Mouse (Mus musculus) CD8-positive naive resting alpha-beta T cell, adult 2 months (primary cell): ENCODE results near the gene Gm17359.

Experiments used
- DNase-seq, 2 experiments: peaks; one replicate each; pipeline ENCODE4 v3.0.0; 2022; ENCODE audit warnings: low read depth in 2 of 2, low spot score in 2 of 2

The Gm17359 gene

DNA sequence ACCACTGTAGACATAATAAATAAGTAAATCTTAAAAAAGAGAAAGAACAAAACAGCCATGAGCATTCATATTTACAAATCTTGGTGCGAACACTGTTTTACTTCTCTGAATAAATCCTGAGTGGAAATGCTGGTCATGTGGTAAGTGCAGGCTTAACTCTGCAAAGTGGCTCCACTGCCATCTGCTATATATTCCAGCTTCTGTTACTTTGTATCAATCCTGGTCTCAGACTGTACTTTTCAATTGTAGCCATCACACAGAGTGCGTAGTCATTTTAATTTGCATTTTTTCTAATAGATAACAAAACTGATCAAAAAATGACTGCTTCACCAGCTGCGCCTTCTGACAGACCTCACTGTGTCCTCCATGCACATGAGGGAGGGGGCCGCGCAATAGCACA is 133.0 kb downstream of the Gm17359 start:
- DNase-seq, result no peak

- no peak for DNase-seq
Measured at GRCm38 (mm10) chr3:79472362-79472761, 135.9 kb downstream of the Gm17359 start.

- no peak for DNase-seq
Measured at GRCm38 (mm10) chr3:79474911-79475310, 138.4 kb downstream of the Gm17359 start.

GRCm38 (mm10) chr3:79475980-79476379 is 139.5 kb downstream of the Gm17359 start:
- DNase-seq, result no peak

- DNase-seq, result no peak
Measured at GRCm38 (mm10) chr3:79478400-79478799, 141.9 kb downstream of the Gm17359 start.

GRCm38 (mm10) chr3:79478880-79479279 is 142.4 kb downstream of the Gm17359 start:
- no peak for DNase-seq

DNA sequence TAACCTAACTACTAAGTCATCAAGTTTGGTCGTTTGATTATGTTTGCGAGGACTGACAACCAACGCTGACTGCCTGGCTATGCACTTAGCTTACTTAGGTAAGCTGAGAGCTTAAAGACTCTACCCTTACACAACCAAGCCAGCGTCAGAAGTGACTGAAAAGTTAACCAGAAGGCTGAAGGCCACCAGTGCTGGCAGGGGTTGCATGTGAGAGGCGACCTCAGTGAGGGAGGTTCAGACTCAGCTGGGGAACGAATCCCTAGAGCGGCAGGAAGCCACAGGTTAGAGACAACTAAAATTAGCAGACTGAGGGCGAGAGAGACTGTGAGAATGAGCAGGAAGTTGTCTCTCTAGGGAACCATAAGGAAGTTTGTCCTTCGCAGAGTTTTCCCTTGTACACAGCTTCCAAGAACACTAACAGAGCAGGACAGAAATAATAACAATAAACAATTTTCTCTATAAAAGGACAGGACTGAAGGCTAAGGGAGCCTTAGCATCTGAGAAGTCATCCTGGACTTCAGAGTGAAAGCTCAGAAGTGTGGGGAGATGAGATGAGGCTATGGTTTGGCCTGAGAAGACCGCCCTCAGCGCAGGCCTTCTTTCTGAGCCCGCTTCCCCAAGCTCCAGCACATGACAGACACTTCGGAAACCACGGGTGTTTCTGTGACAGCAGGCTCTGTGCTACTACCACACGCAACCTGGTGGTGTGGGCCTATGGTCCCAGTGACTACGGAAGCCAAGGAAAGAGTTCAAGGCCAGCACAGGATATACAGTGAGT is 148.0 kb downstream of the Gm17359 start:
- no peak for DNase-seq

DNA sequence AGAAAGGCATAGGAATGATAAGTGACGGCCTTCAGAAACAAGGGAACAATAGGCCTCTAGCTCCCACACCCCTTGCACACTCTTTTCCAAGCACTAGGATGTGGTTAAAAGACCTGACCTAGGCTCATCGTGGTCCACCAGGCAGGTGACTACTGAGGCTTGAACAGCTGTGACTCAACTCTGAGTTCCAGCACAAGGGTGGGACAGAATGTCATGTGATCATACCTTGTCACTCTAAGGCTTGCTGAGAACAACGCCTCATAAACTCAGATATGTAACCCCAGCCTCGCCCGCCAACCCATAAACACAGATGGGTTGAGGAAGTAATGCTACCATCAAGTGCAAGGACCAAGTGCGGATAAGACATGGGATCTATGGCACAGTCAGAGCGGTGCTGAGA is 151.6 kb downstream of the Gm17359 start:
- no peak for DNase-seq

DNA sequence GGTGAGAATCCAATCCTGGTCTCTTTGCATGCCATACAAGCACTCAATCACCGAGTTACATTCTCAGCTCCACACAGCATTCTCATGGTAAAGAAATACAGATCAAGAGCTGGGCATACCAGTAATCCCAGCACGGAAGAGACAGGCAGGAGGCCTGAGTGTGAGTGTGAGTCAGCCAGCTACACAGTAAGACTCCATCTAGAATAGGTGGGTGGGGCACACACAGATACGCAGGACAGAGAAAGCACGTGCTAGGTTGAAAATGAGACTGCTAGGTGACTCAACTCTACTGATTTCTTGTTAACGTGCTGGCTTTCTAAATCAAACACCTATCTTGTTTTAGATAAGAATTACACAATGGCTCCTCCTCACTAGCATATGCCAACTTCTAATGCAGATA is 153.6 kb downstream of the Gm17359 start:
- no peak for DNase-seq

DNA sequence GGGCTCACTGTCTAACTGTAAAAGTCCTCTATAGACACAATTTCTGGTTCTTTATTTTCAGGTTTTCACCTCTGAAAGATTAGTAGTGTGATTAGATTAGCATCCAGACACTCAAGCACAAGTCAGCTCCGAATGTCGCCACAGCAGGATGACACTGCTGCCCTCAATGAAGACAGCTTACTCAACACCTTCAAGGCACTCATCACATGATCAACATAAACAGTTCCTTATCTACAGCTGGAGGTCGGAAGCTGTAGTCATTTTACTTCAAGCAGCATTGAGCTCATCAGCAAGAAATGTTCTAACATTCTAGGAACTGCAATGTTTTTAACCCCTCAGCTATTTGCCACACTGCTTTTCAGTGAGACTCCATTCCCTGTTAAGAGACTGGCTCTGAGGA is 155.2 kb downstream of the Gm17359 start:
- DNase-seq, result no peak

DNA sequence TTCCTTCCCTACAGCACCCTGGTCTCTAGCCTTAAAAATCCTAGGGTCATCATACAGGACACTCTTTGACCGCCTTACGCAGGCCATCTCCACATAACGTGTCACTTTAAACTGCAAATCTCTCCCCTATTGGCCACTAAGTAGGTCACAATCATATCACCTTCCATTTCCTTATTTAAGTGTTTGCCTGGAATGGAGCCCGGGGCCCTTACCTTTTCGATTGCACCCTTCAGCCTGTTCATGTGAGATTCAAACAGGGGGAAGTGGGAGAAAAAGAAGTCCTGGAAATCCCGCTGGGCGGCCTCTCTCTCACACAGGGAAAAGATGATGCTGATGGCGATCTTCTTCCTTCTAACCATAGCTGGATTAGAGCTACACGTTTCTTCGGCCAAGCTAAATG is 156.6 kb downstream of the Gm17359 start:
- DNase-seq, result no peak

DNA sequence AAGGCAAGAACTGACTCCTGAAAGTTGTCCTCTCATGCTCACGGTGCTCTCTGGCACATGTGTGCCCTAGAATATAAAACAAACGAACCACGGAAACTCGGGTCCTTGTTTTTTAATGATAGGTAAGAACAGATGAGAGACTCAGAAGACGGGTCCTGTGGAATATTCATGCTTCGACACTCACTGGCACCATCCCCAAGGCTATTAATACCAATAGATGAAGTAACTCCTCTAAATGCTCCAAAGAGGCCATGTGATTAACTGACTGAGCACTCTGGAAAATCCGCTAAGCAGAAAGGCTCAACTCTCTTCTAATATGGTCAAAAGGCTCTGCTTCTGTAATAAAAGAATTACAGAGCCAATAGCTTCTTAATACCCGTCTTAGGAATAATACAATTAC is 157.6 kb downstream of the Gm17359 start:
- no peak for DNase-seq

GRCm38 (mm10) chr3:79495151-79495550 is 158.7 kb downstream of the Gm17359 start:
- DNase-seq, result no peak

- no peak for DNase-seq
Measured at GRCm38 (mm10) chr3:79496668-79497067, 160.2 kb downstream of the Gm17359 start.

GRCm38 (mm10) chr3:79500279-79500678 is 163.8 kb downstream of the Gm17359 start:
- DNase-seq, result no peak

GRCm38 (mm10) chr3:79501166-79501728 is 164.8 kb downstream of the Gm17359 start:
- no peak for DNase-seq
